Mouse (Mus musculus) kidney, adult 11 months (tissue): Measurements from ENCODE around the gene Ncor2.
A peak's percentile ranks its signal among the peaks of the same experiment; 100 is the strongest.

Experiments
- DNase-seq: peaks from one replicate; pipeline ENCODE4 v3.0.0; 2022

The Ncor2 gene

DNA sequence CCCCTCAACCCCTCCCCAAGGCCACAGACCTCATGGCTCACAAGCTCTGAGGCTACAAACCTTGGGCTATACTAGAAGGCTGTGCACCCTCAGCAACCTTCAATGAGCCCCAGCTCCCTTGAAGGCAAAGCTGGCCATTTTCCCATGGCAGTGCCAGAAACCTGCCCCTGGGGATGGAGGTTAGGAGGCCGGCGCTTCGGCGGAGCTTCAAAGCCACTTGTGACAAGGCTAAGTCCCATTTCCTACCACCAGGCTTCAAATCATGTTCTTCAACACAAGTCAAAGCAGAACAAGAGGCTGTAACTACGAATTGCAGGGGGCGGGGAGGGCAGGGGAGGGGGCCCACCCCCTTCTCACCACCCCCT, 122.7 kb downstream of the Ncor2 start:
- DNase-seq: no peak

DNA sequence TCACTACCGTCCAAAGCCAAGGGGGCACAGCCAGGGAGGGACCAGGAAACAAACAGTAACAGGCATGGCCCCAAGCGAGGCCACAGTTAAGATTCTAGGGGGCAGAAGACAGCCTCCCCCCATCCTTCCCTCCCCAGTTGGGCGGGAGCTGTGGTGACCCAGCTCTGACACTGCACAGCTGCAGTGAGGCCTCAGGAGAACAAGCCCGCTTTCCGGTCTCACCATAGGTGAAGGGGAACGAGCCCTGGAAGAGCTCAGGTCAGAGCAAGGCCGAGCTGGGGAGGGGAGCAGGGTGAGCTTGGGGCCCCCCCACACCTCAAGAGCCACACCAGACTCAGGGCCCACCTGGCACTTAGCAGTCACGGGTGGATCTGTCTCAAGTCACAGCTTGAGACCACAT, 123.1 kb downstream of the Ncor2 start:
- DNase-seq: no peak

- no peak for DNase-seq
Measured at GRCm38 (mm10) chr5:125053661-125054060, 125.4 kb downstream of the Ncor2 start.

DNA sequence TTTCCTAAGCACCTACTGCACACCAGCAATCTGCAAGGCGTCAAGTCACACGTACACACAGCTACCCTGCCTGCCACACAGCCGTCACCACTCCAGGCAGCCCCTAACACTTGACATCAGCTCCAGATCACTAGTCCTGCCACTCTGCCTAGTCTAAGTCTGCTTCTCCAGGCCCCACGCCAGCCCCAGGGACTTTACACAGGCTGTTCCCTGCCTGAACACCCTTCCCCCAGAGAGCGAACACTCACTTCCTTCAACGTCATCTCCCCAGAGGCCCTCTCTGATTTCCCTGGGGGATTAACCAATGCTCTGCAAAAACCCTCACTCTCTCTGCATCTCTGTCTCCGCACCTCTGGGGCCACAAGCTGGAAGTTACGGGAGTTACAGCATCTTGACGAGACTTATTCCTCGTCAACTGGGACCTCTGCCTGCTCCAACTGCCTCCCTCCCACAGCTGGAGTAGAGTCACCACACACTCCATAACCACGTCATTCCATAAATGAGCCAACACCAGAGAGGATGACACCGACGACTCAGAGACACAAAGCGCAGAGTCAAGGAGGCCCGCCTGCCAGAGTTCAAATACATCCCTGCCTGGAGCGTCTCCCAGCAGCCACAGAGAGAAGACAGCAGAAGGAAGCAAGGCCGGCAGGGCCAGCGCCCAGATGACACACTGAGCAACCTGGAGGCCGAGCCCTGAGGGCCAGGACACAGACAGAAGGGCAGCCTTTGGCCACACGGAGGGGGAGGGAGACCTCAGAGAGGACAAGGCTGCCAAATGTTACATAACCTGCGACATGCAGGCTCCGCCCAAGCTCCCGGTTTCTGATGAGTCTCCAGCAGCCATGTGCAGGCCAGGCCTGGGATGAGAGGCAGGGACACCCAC, 126.2 kb downstream of the Ncor2 start:
- peak; percentile 93 for DNase-seq

DNA sequence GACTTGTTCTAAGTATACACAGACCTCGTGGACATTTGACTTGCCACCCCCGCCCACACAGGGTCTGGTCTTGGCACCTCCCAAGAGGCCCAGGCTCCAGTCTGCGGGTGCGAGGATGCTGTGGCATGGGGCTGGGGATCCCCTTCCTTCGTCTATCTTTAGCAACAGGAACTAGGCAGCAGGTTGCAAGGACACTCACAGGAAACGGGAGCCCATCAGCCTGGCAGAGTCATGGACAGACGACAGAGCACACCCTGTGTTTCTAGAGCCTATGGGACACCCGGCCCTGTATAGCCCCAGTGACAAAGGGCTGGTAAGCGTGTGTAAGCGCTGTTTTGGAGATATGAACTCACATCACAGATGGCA, 126.8 kb downstream of the Ncor2 start:
- no peak for DNase-seq

- no peak for DNase-seq
Measured at GRCm38 (mm10) chr5:125049481-125049880, 129.5 kb downstream of the Ncor2 start.

DNA sequence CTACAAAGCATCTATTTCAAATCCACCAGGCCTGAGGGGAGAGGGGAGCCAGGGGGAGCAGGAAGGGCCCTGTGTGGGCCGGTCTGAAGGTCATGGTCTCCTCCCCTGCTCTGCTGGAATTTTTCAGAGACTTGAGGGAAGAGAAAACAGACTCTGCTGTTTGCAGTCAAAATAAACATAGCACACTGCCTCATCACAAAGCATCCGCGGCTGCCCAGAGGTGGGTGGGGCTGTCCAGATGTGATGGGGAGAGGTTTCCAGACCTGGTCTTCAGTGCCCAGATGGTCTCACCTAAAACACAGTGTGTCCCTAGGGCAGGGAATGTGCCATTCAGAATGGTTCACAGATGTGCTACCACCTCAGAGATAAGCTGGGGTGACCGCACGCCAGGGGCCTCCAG, 132.6 kb downstream of the Ncor2 start:
- no peak for DNase-seq

GRCm38 (mm10) chr5:125045202-125045601, 133.8 kb downstream of the Ncor2 start:
- no peak for DNase-seq

DNA sequence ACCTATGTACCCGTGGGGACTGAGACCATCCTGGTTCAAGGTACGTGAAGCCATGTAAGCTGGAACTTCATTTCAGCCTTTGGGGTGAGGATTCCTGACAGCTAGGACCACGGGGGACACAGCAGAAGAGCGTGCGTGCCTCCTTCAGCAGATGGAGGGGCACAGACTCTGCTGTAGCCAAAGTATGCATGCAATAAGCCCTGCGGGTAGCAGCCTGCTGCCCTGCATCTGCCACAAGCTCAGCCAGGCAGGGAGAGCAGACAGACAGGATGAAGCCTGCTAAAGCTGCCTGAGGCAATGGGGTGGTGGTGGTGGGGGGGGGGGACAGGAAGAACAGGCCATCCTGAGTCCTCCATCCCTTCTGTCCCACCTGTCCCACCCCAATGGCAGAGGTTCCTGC, 135.6 kb downstream of the Ncor2 start:
- DNase-seq: no peak

- no peak for DNase-seq
Measured at GRCm38 (mm10) chr5:125041578-125041977, 137.4 kb downstream of the Ncor2 start.

- peak; percentile 95 for DNase-seq
Measured at GRCm38 (mm10) chr5:125040128-125040584, 138.9 kb downstream of the Ncor2 start.

DNA sequence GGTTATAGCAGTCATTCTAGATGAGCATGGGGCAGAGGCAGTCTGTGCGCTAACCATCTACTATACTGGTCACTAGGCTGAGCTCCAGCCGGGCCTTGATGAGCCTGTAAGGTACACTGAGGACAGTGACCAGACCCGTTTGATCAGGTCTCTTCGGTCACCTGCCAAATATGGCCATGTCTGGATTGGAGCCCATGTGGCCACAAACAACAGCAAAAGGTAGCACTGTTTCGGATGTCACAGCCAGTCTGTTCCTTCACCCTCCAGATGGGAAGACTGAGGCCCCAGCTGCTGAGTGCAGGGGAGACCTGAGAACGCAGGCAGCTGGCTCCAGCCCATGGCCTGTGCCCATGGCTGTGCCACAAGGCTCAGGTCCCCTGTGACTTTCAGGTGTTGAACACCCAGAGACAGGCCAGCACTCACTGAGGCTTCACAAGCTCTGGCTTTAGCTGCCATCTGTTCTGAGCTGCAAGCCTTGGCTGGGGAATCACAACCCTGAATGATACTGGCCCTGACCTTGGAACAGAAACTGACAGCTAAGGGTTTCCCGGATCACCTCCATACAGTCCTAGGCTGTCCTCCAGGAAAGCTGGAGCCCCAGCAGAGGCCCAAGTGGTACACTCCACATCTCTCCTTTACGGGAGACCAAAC, 139.5 kb downstream of the Ncor2 start:
- DNase-seq: no peak

- no peak for DNase-seq
Measured at GRCm38 (mm10) chr5:125036483-125036882, 142.5 kb downstream of the Ncor2 start.

DNA sequence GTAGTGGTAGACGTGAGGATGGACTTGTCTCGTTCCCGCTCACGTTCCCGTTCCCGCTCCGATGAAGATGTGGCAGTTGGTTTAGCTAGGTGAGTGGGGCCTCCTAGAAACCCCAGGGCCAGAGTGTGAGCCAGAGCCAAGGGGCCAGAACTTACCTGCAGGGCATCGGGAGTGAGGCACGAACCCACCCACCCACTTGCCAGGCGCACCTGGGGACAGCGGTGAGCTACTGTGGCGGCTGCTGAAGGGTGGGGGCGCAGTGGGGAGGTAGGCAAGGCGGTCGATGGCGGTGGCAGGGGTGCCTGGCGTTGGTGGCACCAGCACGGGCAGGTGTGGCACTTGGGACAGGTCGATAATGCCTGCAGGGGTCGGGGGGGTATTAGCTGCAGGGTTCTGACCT, 150.1 kb downstream of the Ncor2 start:
- no peak for DNase-seq

DNA sequence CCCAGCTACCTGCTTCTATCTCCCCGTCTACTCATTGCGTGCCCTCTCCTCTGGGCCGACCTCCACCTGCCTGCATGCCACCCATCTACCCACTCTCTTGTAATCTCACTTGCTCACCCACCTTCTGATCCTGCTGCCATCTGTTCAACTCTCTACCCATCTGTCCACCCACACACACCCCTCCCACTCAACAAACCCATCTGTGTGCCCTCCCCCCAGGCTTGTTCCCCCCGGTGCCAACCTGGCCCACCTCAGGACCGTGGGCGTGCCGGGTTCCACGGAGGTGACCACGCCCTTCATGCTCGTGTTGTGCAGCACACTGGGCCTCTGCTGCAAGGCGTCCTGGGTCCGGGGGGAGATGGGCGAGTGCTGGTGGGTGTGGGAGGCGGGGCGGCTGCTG, 150.6 kb downstream of the Ncor2 start:
- DNase-seq: no peak

GRCm38 (mm10) chr5:125024002-125024401, 155.0 kb downstream of the Ncor2 start:
- no peak for DNase-seq

- peak; percentile 69 for DNase-seq
Measured at GRCm38 (mm10) chr5:125021298-125021697, 157.7 kb downstream of the Ncor2 start.

GRCm38 (mm10) chr5:125019099-125019498, 159.9 kb downstream of the Ncor2 start:
- no peak for DNase-seq

GRCm38 (mm10) chr5:125017332-125017731, 161.7 kb downstream of the Ncor2 start:
- no peak for DNase-seq

GRCm38 (mm10) chr5:125016421-125017242, 162.4 kb downstream of the Ncor2 start:
- DNase-seq: peak; percentile 33

GRCm38 (mm10) chr5:125015576-125015975, 163.4 kb downstream of the Ncor2 start:
- no peak for DNase-seq

DNA sequence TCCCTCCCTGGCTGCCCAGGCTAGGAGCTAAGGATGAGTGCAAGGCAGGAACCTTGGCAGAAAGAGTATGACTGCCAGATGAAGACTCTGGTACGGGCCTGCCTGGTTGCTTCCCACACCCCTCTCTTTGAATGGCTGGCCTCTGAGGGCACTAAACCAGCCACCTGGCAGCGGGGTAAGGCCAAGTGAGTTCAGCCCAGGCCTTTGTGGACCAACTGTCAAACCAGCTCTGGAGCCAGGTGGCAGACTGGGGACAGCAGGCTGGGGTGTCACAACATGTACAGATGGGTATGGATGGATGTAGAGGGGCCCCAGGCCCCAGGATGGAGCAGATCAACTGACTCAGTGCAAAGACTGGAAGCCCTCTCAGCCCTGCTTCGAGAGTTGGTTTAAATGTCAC, 164.0 kb downstream of the Ncor2 start:
- DNase-seq: no peak

GRCm38 (mm10) chr5:125014497-125014896, 164.5 kb downstream of the Ncor2 start:
- peak; percentile 54 for DNase-seq

GRCm38 (mm10) chr5:125011628-125012027, 167.4 kb downstream of the Ncor2 start:
- no peak for DNase-seq
